ENCODE assay signal across 8 mouse cellular contexts in the genomic region with DNA sequence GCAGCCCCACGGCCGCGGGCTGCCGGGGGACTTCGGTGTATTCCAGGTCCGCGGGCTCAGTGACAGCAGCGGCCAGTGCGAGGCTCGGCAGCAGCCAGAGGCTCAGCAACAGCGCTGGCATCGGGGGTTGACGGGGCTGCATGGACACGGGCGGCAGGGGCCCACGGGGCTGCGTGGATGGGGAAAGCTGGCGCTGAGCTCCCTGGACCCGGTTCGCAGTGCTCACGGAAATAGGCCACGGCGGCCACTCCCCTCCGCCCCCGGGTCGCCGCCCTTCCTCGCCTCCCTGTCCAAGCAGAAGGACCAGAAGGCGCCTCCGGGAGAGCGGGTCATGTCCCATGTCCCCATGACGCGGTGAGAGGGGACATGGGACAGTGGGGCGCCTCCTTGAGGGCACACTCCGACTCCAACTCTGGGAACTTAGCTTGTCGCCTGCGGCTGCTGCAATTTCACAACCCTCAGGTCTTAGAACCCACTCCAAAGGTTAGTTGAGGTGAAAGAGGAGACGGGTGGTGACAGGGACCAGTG. TPM values are rescaled to one million over a fixed set of nuclear protein-coding genes. Genes with fewer than 3 reads are reported as not detected.
A peak's percentile ranks its signal among the peaks of the same experiment; 100 is the strongest.
DNase-seq lines count a peak whose midpoint lies in the region; ATAC-seq and TF ChIP-seq lines count a peak whose summit lies in the region.

A gene (minus strand): TSS at position 250 of the 528 bp plus-strand sequence.

- H3K4me1 ChIP-seq in CH12.LX (ENCODE audit: control insufficient read depth in 1 of 2, insufficient read depth in 2 of 2): peaks cover 0 to 10% of the 10 kb centered on the region in 2 experiments; a peak in 2 of 4 replicates
- peaks cover 5% of the 10 kb centered on the region for H3K4me1 ChIP-seq in embryonic facial prominence, embryonic 13.5 days
- 0 out of 2 replicates have a peak, but pooled peaks cover 5% of the 10 kb centered on the region for H3K4me1 ChIP-seq in limb, embryonic 13.5 days
- peaks cover 11% of the 10 kb centered on the region for H3K4me1 ChIP-seq in midbrain, embryonic 12.5 days

- in situ Hi-C loops in CH12.LX (cut with MboI; ENCODE audit: low pct_ligation_motif_present, low pct_unique_long_range_greater_than_20kb, low sequenced_read_pairs): no loop called here

- no peaks in the 10 kb centered on the region for H3K27me3 ChIP-seq in CH12.LX (replicated peaks)
- peaks cover 70% of the 10 kb centered on the region for H3K27me3 ChIP-seq in embryonic facial prominence, embryonic 13.5 days
- H3K27me3 ChIP-seq in limb, embryonic 13.5 days: peaks cover 60% of the 10 kb centered on the region
- peaks cover 51% of the 10 kb centered on the region for H3K27me3 ChIP-seq in midbrain, embryonic 12.5 days

- peak in 1 of 2 experiments; percentile 15; a peak in 1 of 4 replicates for TF ChIP-seq CTCF in CH12.LX (conservative IDR thresholded peaks at IDR 0.05 in 1 of 2, IDR thresholded peaks at IDR 0.05 in 1 of 2; ENCODE audit: low read depth in 2 of 2, low read length in 2 of 2)

- 2% methylated on average over 38 of the region's 38 CpGs for WGBS in embryonic facial prominence, embryonic 13.5 days
- 2% methylated on average over 38 of the region's 38 CpGs for WGBS in limb, embryonic 13.5 days
- WGBS in midbrain, embryonic 12.5 days: 4% methylated on average over 38 of the region's 38 CpGs

- ATAC-seq in embryonic facial prominence, embryonic 13.5 days (ENCODE audit: insufficient number of reproducible peaks, insufficient read depth, low FRiP score, low TSS enrichment, low read depth): no peak; the same call in 1 of the 2 replicates
- ATAC-seq in limb, embryonic 13.5 days (ENCODE audit: low FRiP score, low read depth): no peak; the same call in 1 of the 2 replicates
- ATAC-seq in midbrain, embryonic 12.5 days (ENCODE audit: low FRiP score, low read depth): peak; percentile 70
- ATAC-seq in inflammation-experienced regulatory T-cells, adult 6 months: no peak

- no peak for TF ChIP-seq EP300 in CH12.LX (IDR thresholded peaks at IDR 0.05; ENCODE audit: low read length)

- H3K79me2 ChIP-seq in CH12.LX (replicated peaks; ENCODE audit: control insufficient read depth, extremely low read depth, insufficient read depth, poor library complexity, severe bottlenecking): no peaks in the 10 kb centered on the region

- no peaks in the 10 kb centered on the region for H3K36me3 ChIP-seq in CH12.LX (replicated peaks in 1 of 2; ENCODE audit: control insufficient read depth in 1 of 2, insufficient read depth in 1 of 2, low read length in 1 of 2)
- no peaks in the 10 kb centered on the region for H3K36me3 ChIP-seq in embryonic facial prominence, embryonic 13.5 days
- no peaks in the 10 kb centered on the region for H3K36me3 ChIP-seq in limb, embryonic 13.5 days
- no peaks in the 10 kb centered on the region for H3K36me3 ChIP-seq in midbrain, embryonic 12.5 days

- no peaks in the 10 kb centered on the region for H3K9me3 ChIP-seq in CH12.LX (replicated peaks; ENCODE audit: low read length)
- no peaks in the 10 kb centered on the region for H3K9me3 ChIP-seq in embryonic facial prominence, embryonic 13.5 days
- H3K9me3 ChIP-seq in limb, embryonic 13.5 days: no peaks in the 10 kb centered on the region
- H3K9me3 ChIP-seq in midbrain, embryonic 12.5 days: no peaks in the 10 kb centered on the region

- H3K27ac ChIP-seq in CH12.LX (ENCODE audit: insufficient read depth, low read depth): no peak within 1 kb of the TSS
- no peak within 1 kb of the TSS for H3K27ac ChIP-seq in embryonic facial prominence, embryonic 13.5 days
- no peak within 1 kb of the TSS for H3K27ac ChIP-seq in limb, embryonic 13.5 days
- H3K27ac ChIP-seq in midbrain, embryonic 12.5 days (replicated peaks): no peak within 1 kb of the TSS

- DNase-seq in cerebellum, postnatal 10 days: peak; percentile 44 to 47
- DNase-seq in cerebellum, adult 11-12 months: no peak
- no peak for DNase-seq in CH12.LX (ENCODE audit: extremely low read depth)
- DNase-seq in heart, postnatal 10 days: peak; percentile 23 to 46

- peak within 1 kb of the TSS in 1 of 3 experiments; percentile 19 for H3K4me3 ChIP-seq in CH12.LX (replicated peaks in 1 of 3; ENCODE audit: low read depth in 2 of 3, low read length in 2 of 3, poor library complexity in 1 of 3)
- H3K4me3 ChIP-seq in embryonic facial prominence, embryonic 13.5 days: peak within 1 kb of the TSS; percentile 61
- H3K4me3 ChIP-seq in limb, embryonic 13.5 days: peak within 1 kb of the TSS; percentile 64
- H3K4me3 ChIP-seq in midbrain, embryonic 12.5 days: peak within 1 kb of the TSS; percentile 65

- TF ChIP-seq POLR2A in CH12.LX (IDR thresholded peaks at IDR 0.05; ENCODE audit: low read depth, low read length): no peak

- intact Hi-C loops in heart, postnatal 10 days (cut with DNase I): no loop called here

- no peak within 1 kb of the TSS for H3K9ac ChIP-seq in CH12.LX (ENCODE audit: insufficient read depth, low read depth)
- peak within 1 kb of the TSS; percentile 76 for H3K9ac ChIP-seq in embryonic facial prominence, embryonic 13.5 days
- peak within 1 kb of the TSS; percentile 80 for H3K9ac ChIP-seq in limb, embryonic 13.5 days
- H3K9ac ChIP-seq in midbrain, embryonic 12.5 days (replicated peaks): peak within 1 kb of the TSS; percentile 73

- dilution Hi-C loops in CH12.LX (cut with MboI; ENCODE audit: extremely low pct_ligation_motif_present, extremely low pct_unique_long_range_greater_than_20kb, low sequenced_read_pairs): no loop called here

- H3K4me2 ChIP-seq in CH12.LX (ENCODE audit: insufficient read depth, low read depth, poor library complexity, severe bottlenecking): peak within 1 kb of the TSS; percentile 71; the same call in 1 of the 2 replicates
- peak within 1 kb of the TSS; percentile 100 for H3K4me2 ChIP-seq in embryonic facial prominence, embryonic 13.5 days
- H3K4me2 ChIP-seq in limb, embryonic 13.5 days (replicated peaks): peak within 1 kb of the TSS; percentile 100
- H3K4me2 ChIP-seq in midbrain, embryonic 12.5 days (replicated peaks): peak within 1 kb of the TSS; percentile 100

- TF ChIP-seq RAD21 in CH12.LX (IDR thresholded peaks at IDR 0.05; ENCODE audit: low read depth, low read length): no peak

TF ChIP-seq in CH12.LX, 34 proteins besides CTCF, POLR2A, EP300 and RAD21:
- TF ChIP-seq ELF1 (IDR thresholded peaks at IDR 0.05; ENCODE audit: low read depth, low read length): no peak
- no peak for TF ChIP-seq MYC (IDR thresholded peaks at IDR 0.05; ENCODE audit: low read depth, low read length)
- TF ChIP-seq BHLHE40 (IDR thresholded peaks at IDR 0.05; ENCODE audit: low read depth, low read length): no peak
- TF ChIP-seq ETS1 (conservative IDR thresholded peaks at IDR 0.05; ENCODE audit: low read depth, low read length): no peak
- no peak for TF ChIP-seq NELFE (IDR thresholded peaks at IDR 0.05; ENCODE audit: low read depth, low read length)
- no peak for TF ChIP-seq CHD2 (IDR thresholded peaks at IDR 0.05; ENCODE audit: low read length)

RNA-seq across cellular contexts. Expression of the gene that starts here (rescaled TPM):
- total RNA-seq in CH12.LX (2012; rRNA removed): 0.08 TPM in 1 of 2 replicates, not detected in the other
- 0.24 and 0.34 TPM in 2 replicates for total RNA-seq in CH12.LX (2014; rRNA removed)
- polyA plus RNA-seq in CH12.LX (2012; ENCODE audit: insufficient read length, low read depth): 0.42 TPM in 1 of 2 replicates, not detected in the other
- polyA plus RNA-seq in embryonic facial prominence, embryonic 13.5 days (2015; fragmentation: Nextera tagmentation; extraction: Ambion mirVana): 2.5 and 3.2 TPM in 2 replicates
- total RNA-seq in heart, postnatal 10 days (2021): 1 to 10 TPM; 1.2 TPM
- polyA plus RNA-seq in limb, embryonic 13.5 days (2015; fragmentation: Nextera tagmentation; extraction: Ambion mirVana): 4.9 and 6.1 TPM in 2 replicates
- 0.86 and 1.1 TPM in 2 replicates for polyA plus RNA-seq in midbrain, embryonic 12.5 days (2016; fragmentation: Nextera tagmentation; extraction: Ambion mirVana)
- polyA plus RNA-seq in inflammation-experienced regulatory T-cells, adult 6 months (2017; shearing (Covaris generic)): not detected

Comparison
In these comparisons a context has a peak if more than half of its experiments do, and no peak if none do; other contexts are left out.
1. DNase-seq: peak in cerebellum, postnatal 10 days (2 of 2) and heart, postnatal 10 days (2 of 2); none in cerebellum, adult 11-12 months (single experiment) and CH12.LX (single experiment).
2. Peak in every context shown above with its lines, with median percentiles within 50 percentile points of each other: H3K4me2 ChIP-seq.